Mouse (Mus musculus): ENCODE data around the gene Usp33. TPM values are rescaled to one million over a fixed set of nuclear protein-coding genes. Genes with fewer than 3 reads are reported as not detected.

The Usp33 gene
- total RNA-seq, 2 experiments from 2014 or later: 129 to 136 TPM

DNA sequence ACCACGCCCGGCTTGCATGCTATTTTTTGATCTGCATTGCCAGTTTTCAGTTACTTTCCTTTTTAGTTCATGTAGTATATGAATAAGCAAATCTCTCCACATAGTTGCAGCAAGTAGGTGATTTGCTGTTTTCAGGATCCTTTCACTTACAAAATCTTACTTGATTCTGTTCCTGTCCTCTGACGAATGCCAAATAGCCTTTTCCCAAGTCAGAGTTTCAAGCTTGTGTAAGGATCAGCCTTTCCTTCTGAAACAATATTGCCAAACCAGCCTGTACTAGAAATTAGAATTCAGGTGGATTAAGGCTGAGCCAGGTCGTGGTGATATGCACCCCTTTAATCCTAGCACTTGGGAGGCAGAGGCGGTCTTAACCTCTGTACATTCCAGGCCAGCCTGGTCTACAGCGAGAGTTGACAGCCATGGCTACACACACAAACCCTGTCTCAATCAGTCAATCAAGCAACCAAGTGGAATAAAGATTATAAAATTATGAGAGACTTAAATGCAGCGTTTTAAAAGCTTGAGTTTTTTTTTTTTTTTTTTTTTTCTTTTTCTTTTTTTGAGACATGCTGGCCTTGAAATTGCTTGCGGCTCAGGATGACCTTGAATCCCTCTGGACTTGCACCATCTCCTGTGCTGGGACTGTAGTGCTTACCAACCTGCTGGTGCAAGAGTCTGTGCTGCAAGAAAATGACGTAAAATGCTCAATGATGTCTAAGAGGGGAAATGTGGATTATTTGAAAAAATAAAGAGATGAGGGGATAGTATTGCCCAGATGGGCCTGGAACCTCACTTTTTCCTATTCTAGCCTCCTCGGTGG is 1.9 kb downstream of the Usp33 start:
- no peak for TF ChIP-seq CTCF (IDR thresholded peaks at IDR 0.05)
- H3K27ac ChIP-seq: no peak overlapping the region
- DNase-seq (ENCODE audit: extremely low spot score in 1 of 2, low spot score in 2 of 2): no peak
- H3K4me3 ChIP-seq: no peak overlapping the region
- intact Hi-C loops (cut with DNase I): no loop called here

DNA sequence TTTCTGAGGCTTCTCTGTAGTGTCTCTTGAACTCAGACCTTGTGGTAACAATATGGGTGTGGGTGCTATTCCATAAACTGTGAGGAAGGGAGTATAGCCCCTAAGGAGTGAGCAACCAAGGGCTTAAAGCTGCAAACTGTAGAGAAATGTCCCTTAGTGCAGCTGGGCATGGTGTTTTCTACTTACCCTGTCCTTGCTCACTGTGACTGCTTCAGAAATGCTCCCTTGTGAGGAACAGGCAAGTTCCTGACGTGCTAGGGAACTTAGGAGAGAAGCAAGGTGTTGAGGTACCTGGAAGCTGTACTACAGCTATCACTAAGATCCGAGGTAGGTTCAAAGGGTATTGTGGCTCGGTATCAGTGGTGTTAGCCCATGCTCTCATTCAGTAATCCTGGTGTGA is 4.2 kb downstream of the Usp33 start:
- intact Hi-C loops (cut with DNase I): no loop called here
- Histone ChIP-seq H3K27ac (no peak overlapping the region), H3K4me3 (no peak overlapping the region)
- DNase-seq (ENCODE audit: extremely low spot score in 1 of 2, low spot score in 2 of 2): no peak
- no peak for TF ChIP-seq CTCF (IDR thresholded peaks at IDR 0.05)

DNA sequence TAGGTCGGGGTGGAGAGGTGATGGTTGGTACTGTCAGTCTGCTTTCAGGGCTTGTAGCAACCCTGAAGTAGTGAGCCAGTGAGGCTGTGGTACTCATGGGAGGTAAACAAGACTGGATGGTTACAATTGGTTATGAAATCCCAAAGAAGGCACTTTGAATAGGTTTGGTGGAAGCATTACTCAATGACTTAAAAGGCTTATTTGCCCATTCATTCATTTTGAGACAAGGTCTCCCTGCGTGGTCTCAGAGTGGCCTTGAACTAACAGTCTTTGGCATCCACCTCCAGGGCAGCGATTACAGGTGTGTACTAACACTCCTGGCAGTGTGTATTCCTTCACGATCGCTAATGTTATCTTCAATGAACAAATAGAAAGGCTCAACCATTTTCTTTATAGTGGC is 4.7 kb downstream of the Usp33 start:
- H3K27ac ChIP-seq: no peak overlapping the region
- intact Hi-C loops (cut with DNase I): no loop called here
- DNase-seq (ENCODE audit: extremely low spot score in 1 of 2, low spot score in 2 of 2): no peak
- H3K4me3 ChIP-seq: no peak overlapping the region
- no peak for TF ChIP-seq CTCF (IDR thresholded peaks at IDR 0.05)

DNA sequence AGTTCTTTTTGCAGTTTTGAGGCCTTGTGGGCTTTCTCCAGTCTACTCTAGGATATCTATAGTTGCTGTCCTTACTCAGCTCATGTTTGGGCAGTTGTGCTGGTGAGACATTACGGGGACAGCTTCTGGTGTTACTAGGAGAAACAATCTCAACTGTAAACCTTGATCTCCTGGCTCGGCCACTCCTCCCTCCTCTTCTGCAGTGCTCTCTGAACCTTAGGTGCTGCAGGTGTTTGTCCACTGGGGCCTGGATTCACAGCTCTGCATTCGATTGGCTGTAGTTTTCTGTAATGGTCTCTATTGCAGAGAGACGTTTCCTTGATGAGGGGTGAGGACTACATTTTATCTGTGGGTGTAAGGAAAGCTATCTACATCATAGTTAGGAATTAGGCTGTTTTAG is 6.0 kb downstream of the Usp33 start:
- H3K27ac ChIP-seq: no peak overlapping the region
- intact Hi-C loops (cut with DNase I): no loop called here
- TF ChIP-seq CTCF (IDR thresholded peaks at IDR 0.05): no peak
- H3K4me3 ChIP-seq: no peak overlapping the region
- no peak for DNase-seq (ENCODE audit: extremely low spot score in 1 of 2, low spot score in 2 of 2)

DNA sequence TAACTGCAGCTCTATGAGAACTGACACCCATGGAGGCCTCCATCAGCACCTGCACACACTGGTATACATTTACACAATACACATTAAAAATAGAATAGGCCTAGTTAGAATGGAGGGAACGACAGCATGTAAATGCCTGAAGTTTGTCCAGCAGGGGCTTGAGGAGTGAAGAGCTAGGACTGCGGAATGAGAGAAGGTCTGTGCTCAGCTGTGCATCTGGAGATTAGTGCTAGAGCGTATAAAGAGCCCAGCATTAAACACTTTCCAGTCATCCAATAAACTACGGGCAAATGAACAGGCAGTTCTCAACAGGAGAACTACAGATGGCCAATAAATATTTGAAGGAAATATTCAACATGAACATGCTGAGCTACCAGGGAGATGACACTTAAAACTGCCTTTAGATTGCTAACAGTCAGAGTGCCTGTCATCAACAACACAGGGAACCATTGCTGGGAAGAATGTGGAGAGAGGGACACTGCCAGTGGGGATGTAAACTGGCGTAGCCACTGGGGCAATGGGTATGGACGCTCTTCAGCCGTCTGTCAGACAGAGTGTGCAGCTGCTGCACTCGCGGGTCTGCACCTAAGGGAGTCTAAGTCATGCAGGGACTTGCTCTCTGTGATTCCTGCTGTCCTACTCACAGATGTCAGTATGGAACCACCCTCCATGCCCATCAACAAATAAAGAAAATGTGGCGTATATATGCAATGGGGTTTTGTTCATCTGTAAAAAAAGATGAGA is 7.3 kb downstream of the Usp33 start:
- no peak overlapping the region for H3K27ac ChIP-seq
- H3K4me3 ChIP-seq: no peak overlapping the region
- TF ChIP-seq CTCF (IDR thresholded peaks at IDR 0.05): no peak
- no peak for DNase-seq (ENCODE audit: extremely low spot score in 1 of 2, low spot score in 2 of 2)
- intact Hi-C loops (cut with DNase I): no loop called here

DNA sequence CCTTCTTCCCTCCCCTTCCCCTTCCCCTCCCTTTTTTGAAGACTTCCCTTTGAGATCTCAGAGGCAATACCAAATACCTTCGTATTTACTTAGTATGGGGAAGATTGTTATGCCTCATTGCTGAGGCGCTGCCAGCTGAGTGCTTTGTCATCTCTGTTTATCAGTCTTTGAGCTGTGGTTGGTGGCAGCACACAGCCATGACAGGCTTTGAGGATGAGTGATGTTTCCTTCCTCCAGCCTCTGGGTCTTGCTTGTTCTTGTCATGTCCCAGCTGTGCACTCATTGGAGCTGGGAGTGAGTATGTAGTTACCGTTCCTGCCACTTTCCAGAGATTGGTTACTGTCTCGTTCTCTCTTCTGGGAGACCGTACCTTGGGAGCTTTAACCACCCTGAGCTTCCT is 9.1 kb downstream of the Usp33 start:
- Histone ChIP-seq H3K4me3 (no peak overlapping the region), H3K27ac (no peak overlapping the region)
- no peak for TF ChIP-seq CTCF (IDR thresholded peaks at IDR 0.05)
- intact Hi-C loops (cut with DNase I): no loop called here
- DNase-seq (ENCODE audit: extremely low spot score in 1 of 2, low spot score in 2 of 2): no peak

DNA sequence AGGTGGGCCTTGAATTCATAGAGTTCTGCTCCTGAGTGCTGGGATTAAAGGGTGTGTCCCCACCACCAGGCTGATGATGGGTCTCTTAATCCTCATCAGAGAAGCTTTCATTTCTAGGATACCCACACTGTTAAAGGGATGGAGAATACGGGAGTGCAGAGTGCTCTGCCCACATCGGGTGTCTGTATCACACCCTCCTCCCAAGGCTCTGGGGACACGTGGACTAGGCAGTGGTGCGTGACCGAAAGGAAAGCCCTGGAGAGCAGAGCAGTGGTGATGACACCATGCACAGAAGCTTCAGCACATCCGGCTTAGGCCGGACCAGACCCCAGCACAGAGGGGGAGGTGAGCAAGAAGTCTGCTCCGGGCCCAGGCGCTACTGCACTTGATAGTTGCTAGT is 10.5 kb downstream of the Usp33 start:
- no peak for DNase-seq (ENCODE audit: extremely low spot score in 1 of 2, low spot score in 2 of 2)
- intact Hi-C loops (cut with DNase I): no loop called here
- H3K4me3 ChIP-seq: no peak overlapping the region
- TF ChIP-seq CTCF (IDR thresholded peaks at IDR 0.05): no peak
- H3K27ac ChIP-seq: no peak overlapping the region

DNA sequence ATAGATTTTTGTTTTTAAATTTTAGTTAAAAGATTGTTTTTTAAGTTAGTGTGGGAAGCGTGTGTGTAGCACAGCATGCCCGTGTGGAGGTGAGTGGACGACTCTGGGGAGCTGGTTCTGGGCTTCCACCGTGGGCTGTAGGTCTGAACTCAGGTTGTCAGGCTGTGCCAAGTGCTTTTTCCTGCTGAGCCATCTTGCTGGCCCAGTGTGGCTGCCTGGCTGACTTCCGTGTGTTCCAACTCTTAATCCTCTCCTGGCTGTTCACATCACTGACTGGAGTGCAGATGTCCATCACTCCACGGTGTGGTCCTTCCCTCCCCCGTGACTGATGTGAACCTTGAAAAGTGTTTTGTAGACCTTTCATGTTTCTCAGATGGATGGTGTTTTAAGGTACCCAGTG is 12.9 kb downstream of the Usp33 start:
- no peak for DNase-seq (ENCODE audit: extremely low spot score in 1 of 2, low spot score in 2 of 2)
- Histone ChIP-seq H3K27ac (no peak overlapping the region), H3K4me3 (no peak overlapping the region)
- no peak for TF ChIP-seq CTCF (IDR thresholded peaks at IDR 0.05)
- intact Hi-C loops (cut with DNase I): no loop called here

DNA sequence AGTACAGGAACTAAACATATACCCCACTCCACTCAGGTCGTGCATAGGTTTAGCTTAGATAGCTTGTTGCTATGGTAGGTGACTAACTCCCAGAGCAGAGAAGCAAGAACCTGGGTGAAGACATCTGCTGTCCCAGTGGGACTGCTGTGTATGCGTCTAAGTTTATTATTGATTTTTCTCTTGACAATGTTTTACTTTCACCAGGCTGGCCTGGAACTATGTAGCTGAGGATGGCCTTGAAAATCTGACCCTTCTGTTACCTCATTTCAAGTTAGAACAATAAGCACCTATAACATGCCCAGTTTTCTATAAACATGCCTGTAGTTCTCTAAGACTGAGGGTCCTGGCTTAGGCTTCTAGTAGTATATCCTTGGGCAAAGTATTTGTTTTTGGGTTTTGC is 17.9 kb downstream of the Usp33 start:
- no peak overlapping the region for H3K4me3 ChIP-seq
- intact Hi-C loops (cut with DNase I): no loop called here
- no peak for TF ChIP-seq CTCF (IDR thresholded peaks at IDR 0.05)
- DNase-seq (ENCODE audit: extremely low spot score in 1 of 2, low spot score in 2 of 2): no peak
- no peak overlapping the region for H3K27ac ChIP-seq

DNA sequence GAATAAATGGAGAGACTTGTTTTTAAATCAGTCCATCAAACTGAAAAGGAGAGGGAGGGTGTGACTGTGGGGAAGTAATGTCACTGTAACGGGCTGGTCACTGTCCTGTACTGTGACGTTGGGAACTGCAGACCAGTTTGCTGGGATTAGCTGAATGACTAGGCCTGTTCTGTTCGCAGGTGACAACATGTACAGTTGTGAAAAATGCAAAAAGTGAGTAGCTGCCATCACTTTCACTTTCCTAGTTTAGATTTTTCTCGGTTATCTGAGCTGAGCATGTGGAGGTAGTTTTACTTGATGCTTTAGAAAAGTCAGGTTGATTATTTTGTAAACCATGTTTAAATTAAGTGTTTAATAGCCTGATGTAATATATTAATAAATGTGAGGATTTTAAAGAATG is 29.8 kb downstream of the Usp33 start:
- intact Hi-C loops (cut with DNase I): loop anchor here (10.0 kb wide), 1 partner anchor 151 kb away; no protein-coding TSS in a partner anchor

DNA sequence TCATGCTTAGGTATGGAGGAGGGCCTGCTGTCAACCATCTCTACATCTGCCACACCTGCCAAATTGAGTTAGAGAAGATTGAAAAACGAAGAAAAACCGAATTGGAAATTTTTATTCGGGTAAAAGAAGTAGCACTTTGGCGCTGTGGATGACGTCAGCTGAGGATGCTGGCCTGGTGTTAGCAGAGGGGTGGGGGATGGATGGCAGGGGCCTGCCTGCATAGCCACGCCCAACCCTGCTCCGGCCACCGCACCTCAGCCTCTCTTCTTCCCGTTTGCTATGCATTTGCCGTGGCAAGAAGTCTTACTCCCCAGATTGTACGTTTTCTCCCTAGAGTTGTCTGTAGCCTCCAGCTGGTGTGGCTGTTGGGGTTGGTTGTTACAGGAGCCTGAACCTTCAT is 37.8 kb downstream of the Usp33 start:
- no peak for TF ChIP-seq CTCF (IDR thresholded peaks at IDR 0.05)
- DNase-seq (ENCODE audit: extremely low spot score in 1 of 2, low spot score in 2 of 2): no peak
- Histone ChIP-seq H3K27ac (no peak overlapping the region), H3K4me3 (no peak overlapping the region)
- intact Hi-C loops (cut with DNase I): no loop called here

More for the DNA sequence above, 29.8 kb downstream of the Usp33 start:
- TF ChIP-seq CTCF (IDR thresholded peaks at IDR 0.05): no peak
- Histone ChIP-seq H3K4me3 (no peak overlapping the region), H3K27ac (no peak overlapping the region)
- no peak for DNase-seq (ENCODE audit: extremely low spot score in 1 of 2, low spot score in 2 of 2)
